Mouse (Mus musculus) forebrain, embryonic 14.5 days (tissue): ENCODE measurements at regions not wholly inside any gene's neighbourhood (a gene's known extent, or its start where the extent isn't known, plus 50 kb on each side); places are given as distances from the start of the nearest gene placed in this dataset.

ENCODE experiments used
- ATAC-seq: fragments of 200-750 bp; cut with Nextera tagmentation; 2 replicates; pipeline ENCODE4 v1.8.0; 2017; ENCODE audit warnings: mild to moderate bottlenecking, moderate library complexity
- DNase-seq: peaks from one replicate; pipeline ENCODE4 v3.0.0-alpha.2; 2015; ENCODE audit warnings: low spot score
- H3K27ac ChIP-seq: fragments of 300-500 bp; sonication (generic); 2 replicates; pipeline ENCODE4 v1.5.1; 2014; ENCODE audit warnings: low read depth, mild to moderate bottlenecking, control low read depth, low read length, moderate library complexity
- H3K27me3 ChIP-seq: fragments of 300-500 bp; sonication (generic); replicated peaks from 2 replicates; pipeline ENCODE4 v1.6.1; 2014; ENCODE audit warnings: low read length, control low read depth, mixed read lengths; ENCODE audit not compliant: control insufficient read depth, insufficient read depth
- H3K36me3 ChIP-seq: fragments of 300-500 bp; sonication (generic); 2 replicates; pipeline ENCODE4 v1.6.1; 2014; ENCODE audit warnings: low read length, control low read depth; ENCODE audit not compliant: control insufficient read depth, insufficient read depth
- H3K4me1 ChIP-seq: fragments of 300-500 bp; sonication (generic); 2 replicates; pipeline ENCODE4 v1.6.1; 2014; ENCODE audit warnings: antibody characterized with exemption, low read length, control low read depth; ENCODE audit not compliant: control insufficient read depth, insufficient read depth
- H3K4me2 ChIP-seq: fragments of 300-500 bp; sonication (generic); 2 replicates; pipeline ENCODE4 v1.6.1; 2014; ENCODE audit warnings: mild to moderate bottlenecking, control low read depth, low read length
- H3K4me3 ChIP-seq: fragments of 300-500 bp; sonication (generic); 2 replicates; pipeline ENCODE4 v1.5.1; 2014; ENCODE audit warnings: low read depth, low read length, control low read depth
- H3K9ac ChIP-seq: fragments of 300-500 bp; sonication (generic); 2 replicates; pipeline ENCODE4 v1.6.1; 2014; ENCODE audit warnings: mild to moderate bottlenecking, low read length, control low read depth, moderate library complexity
- H3K9me3 ChIP-seq: fragments of 300-500 bp; sonication (generic); replicated peaks from 2 replicates; pipeline ENCODE4 v1.6.1; 2016; ENCODE audit warnings: low read length, control low read depth, mixed read lengths; ENCODE audit not compliant: control insufficient read depth
- WGBS: fragments of 180-500 bp; shearing (Covaris S2); extraction: QIAGEN DNeasy Blood & Tissue Kit; methylation state at CpG from one replicate; pipeline ENCODE4 v1.1.7; 2014; 5-methylcytosine and 5-hydroxymethylcytosine counted together

GRCm38 (mm10) chr8:126713602-126714145, 119.9 kb upstream of the Irf2bp2 start:
- 16% methylated on average over 8 of the region's 8 CpGs for WGBS
- no peaks in the 10 kb centered on the region for H3K9me3 ChIP-seq
- H3K27ac ChIP-seq = no peak overlapping the region

GRCm38 (mm10) chr8:126713181-126713580, 119.4 kb upstream of the Irf2bp2 start:
- WGBS = 5% methylated on average over 4 of the region's 4 CpGs
- Histone ChIP-seq H3K27ac (peak overlapping the region; percentile 2; the same call in 1 of the 2 replicates), H3K4me2 (no peak overlapping the region), H3K36me3 (no peaks in the 10 kb centered on the region), H3K9ac (0 out of 2 replicates have a peak overlapping the region, but pooled peaks have one; percentile 21), H3K4me3 (no peak overlapping the region), H3K9me3 (no peaks in the 10 kb centered on the region), H3K4me1 (peaks cover 12% of the 10 kb centered on the region), H3K27me3 (no peaks in the 10 kb centered on the region)
- DNase-seq (peak; percentile 54), ATAC-seq (no peak)

More at GRCm38 (mm10) chr8:126713602-126714145, 119.9 kb upstream of the Irf2bp2 start:
- Histone ChIP-seq H3K4me2 (no peak overlapping the region), H3K4me1 (peaks cover 12% of the 10 kb centered on the region), H3K9ac (no peak overlapping the region), H3K4me3 (no peak overlapping the region), H3K36me3 (no peaks in the 10 kb centered on the region), H3K27me3 (no peaks in the 10 kb centered on the region)
- no peak for ATAC-seq
- DNase-seq = peak; percentile 46

GRCm38 (mm10) chr8:126712749-126713148, 119.0 kb upstream of the Irf2bp2 start:
- no peaks in the 10 kb centered on the region for H3K9me3 ChIP-seq
- no peaks in the 10 kb centered on the region for H3K36me3 ChIP-seq
- no peaks in the 10 kb centered on the region for H3K27me3 ChIP-seq
- ATAC-seq = 0 out of 2 replicates have a peak, but pooled peaks have one; percentile 32
- H3K27ac ChIP-seq = peak overlapping the region; percentile 2; the same call in 1 of the 2 replicates
- no peak overlapping the region for H3K4me2 ChIP-seq
- DNase-seq = peak; percentile 55
- peaks cover 17% of the 10 kb centered on the region for H3K4me1 ChIP-seq
- 36% methylated on average over 6 of the region's 6 CpGs for WGBS
- 0 out of 2 replicates have a peak overlapping the region, but pooled peaks have one; percentile 21 for H3K9ac ChIP-seq
- no peak overlapping the region for H3K4me3 ChIP-seq

GRCm38 (mm10) chr8:126708956-126709355, 115.2 kb upstream of the Irf2bp2 start:
- Histone ChIP-seq H3K27me3 (no peaks in the 10 kb centered on the region), H3K4me3 (no peak overlapping the region), H3K9me3 (no peaks in the 10 kb centered on the region), H3K9ac (no peak overlapping the region), H3K4me2 (no peak overlapping the region), H3K36me3 (no peaks in the 10 kb centered on the region), H3K4me1 (peaks cover 18% of the 10 kb centered on the region), H3K27ac (no peak overlapping the region)
- 65% methylated on average over 2 of the region's 2 CpGs for WGBS
- no peak for ATAC-seq
- DNase-seq = no peak

- no peak overlapping the region for H3K4me2 ChIP-seq
- H3K9ac ChIP-seq = no peak overlapping the region
- H3K36me3 ChIP-seq = no peaks in the 10 kb centered on the region
- peak; percentile 43 for DNase-seq
- H3K27me3 ChIP-seq = no peaks in the 10 kb centered on the region
- peaks cover 6% of the 10 kb centered on the region; the same call in 1 of the 2 replicates for H3K4me1 ChIP-seq
- no peak; the same call in 1 of the 2 replicates for ATAC-seq
- no peak overlapping the region for H3K27ac ChIP-seq
- no peak overlapping the region for H3K4me3 ChIP-seq
- 36% methylated on average over 6 of the region's 6 CpGs for WGBS
- no peaks in the 10 kb centered on the region for H3K9me3 ChIP-seq
Observed at GRCm38 (mm10) chr8:126707300-126707902, 113.6 kb upstream of the Irf2bp2 start.

- DNase-seq (no peak), ATAC-seq (no peak)
- Histone ChIP-seq H3K9me3 (no peaks in the 10 kb centered on the region), H3K4me1 (peaks cover 6% of the 10 kb centered on the region; the same call in 1 of the 2 replicates), H3K4me3 (no peak overlapping the region), H3K9ac (no peak overlapping the region), H3K27ac (no peak overlapping the region), H3K27me3 (no peaks in the 10 kb centered on the region), H3K4me2 (no peak overlapping the region), H3K36me3 (no peaks in the 10 kb centered on the region)
- WGBS = 85% methylated on average over 8 of the region's 8 CpGs
Observed at GRCm38 (mm10) chr8:126706247-126706646, 112.5 kb upstream of the Irf2bp2 start.

GRCm38 (mm10) chr8:126705391-126705790, 111.6 kb upstream of the Irf2bp2 start:
- no peaks in the 10 kb centered on the region for H3K9me3 ChIP-seq
- DNase-seq = no peak
- no peak overlapping the region for H3K9ac ChIP-seq
- ATAC-seq = no peak
- no peak overlapping the region for H3K4me3 ChIP-seq
- no peak overlapping the region for H3K4me2 ChIP-seq
- H3K36me3 ChIP-seq = no peaks in the 10 kb centered on the region
- H3K4me1 ChIP-seq = peaks cover 6% of the 10 kb centered on the region; the same call in 1 of the 2 replicates
- H3K27ac ChIP-seq = no peak overlapping the region
- WGBS = 74% methylated on average over 2 of the region's 2 CpGs
- no peaks in the 10 kb centered on the region for H3K27me3 ChIP-seq

GRCm38 (mm10) chr8:126704706-126705105, 110.9 kb upstream of the Irf2bp2 start:
- Histone ChIP-seq H3K27me3 (no peaks in the 10 kb centered on the region), H3K4me1 (peaks cover 7% of the 10 kb centered on the region), H3K4me2 (no peak overlapping the region), H3K9ac (no peak overlapping the region), H3K36me3 (no peaks in the 10 kb centered on the region), H3K27ac (no peak overlapping the region), H3K4me3 (no peak overlapping the region), H3K9me3 (no peaks in the 10 kb centered on the region)
- DNase-seq (no peak), ATAC-seq (no peak)
- 91% methylated on average over 8 of the region's 8 CpGs for WGBS

GRCm38 (mm10) chr8:126703546-126703945, 109.8 kb upstream of the Irf2bp2 start:
- Histone ChIP-seq H3K4me3 (no peak overlapping the region), H3K4me2 (no peak overlapping the region), H3K9me3 (no peaks in the 10 kb centered on the region), H3K27me3 (no peaks in the 10 kb centered on the region), H3K4me1 (peaks cover 16% of the 10 kb centered on the region), H3K27ac (no peak overlapping the region), H3K36me3 (no peaks in the 10 kb centered on the region), H3K9ac (no peak overlapping the region)
- DNase-seq (no peak), ATAC-seq (no peak)
- WGBS = 93% methylated on average over 5 of the region's 5 CpGs
